Mouse (Mus musculus) limb, embryonic 10.5 days (tissue): Measurements from ENCODE around the gene Mapk9. TPM values are rescaled to one million over a fixed set of nuclear protein-coding genes. Genes with fewer than 3 reads are reported as not detected.

ENCODE experiments used
- DNase-seq: peaks from one replicate; pipeline ENCODE4 v3.0.0-alpha.2; 2017; ENCODE audit warnings: low spot score
- H3K27ac ChIP-seq: fragments of 300-500 bp; sonication (generic); 2 replicates; pipeline ENCODE4 v1.5.1; 2016; ENCODE audit warnings: mild to moderate bottlenecking
- H3K27me3 ChIP-seq: fragments of 300-500 bp; sonication (generic); 2 replicates; pipeline ENCODE4 v1.6.1; 2016; ENCODE audit warnings: low read depth, mild to moderate bottlenecking; ENCODE audit not compliant: poor library complexity, severe bottlenecking
- H3K36me3 ChIP-seq: fragments of 300-500 bp; sonication (generic); 2 replicates; pipeline ENCODE4 v1.6.1; 2016; ENCODE audit warnings: mild to moderate bottlenecking, moderate library complexity
- H3K4me1 ChIP-seq: fragments of 300-500 bp; sonication (generic); 2 replicates; pipeline ENCODE4 v1.6.1; 2016
- H3K4me3 ChIP-seq: fragments of 300-500 bp; sonication (generic); 2 replicates; pipeline ENCODE4 v1.5.1; 2016; ENCODE audit warnings: mild to moderate bottlenecking, moderate library complexity
- H3K9me3 ChIP-seq: fragments of 300-500 bp; sonication (generic); replicated peaks from 2 replicates; pipeline ENCODE4 v1.6.1; 2016; ENCODE audit warnings: mild to moderate bottlenecking
- WGBS: fragments of 180-500 bp; shearing (Covaris S2); methylation state at CpG from one replicate; pipeline ENCODE4 v1.1.7; 2016; 5-methylcytosine and 5-hydroxymethylcytosine counted together
- polyA plus RNA-seq: library from polyadenylated mRNA; unstranded; fragments of >200 nt; fragmentation: Nextera tagmentation; extraction: Ambion mirVana; gene quantifications from 2 replicates; pipeline ENCODE4 v1.2.1, GENCODE M21; 2016

The Mapk9 gene
- polyA plus RNA-seq, 1 experiment from 2014 or later = 31.1 TPM

- Histone ChIP-seq H3K4me1 (peaks cover 30% of the 10 kb centered on the region), H3K9me3 (no peaks in the 10 kb centered on the region), H3K36me3 (peaks cover 4% of the 10 kb centered on the region), H3K4me3 (no peak overlapping the region), H3K27ac (no peak overlapping the region), H3K27me3 (no peaks in the 10 kb centered on the region)
- DNase-seq = peak; percentile 67
- 53% methylated on average over 3 of the region's 3 CpGs for WGBS
Observed at GRCm38 (mm10) chr11:49844969-49845368, 1.6 kb upstream of the Mapk9 start.

GRCm38 (mm10) chr11:49845958-49846357, 593 bp upstream of the Mapk9 start:
- Histone ChIP-seq H3K4me3 (peak overlapping the region; percentile 90), H3K27ac (peak overlapping the region; percentile 93), H3K9me3 (no peaks in the 10 kb centered on the region), H3K4me1 (peaks cover 30% of the 10 kb centered on the region), H3K27me3 (no peaks in the 10 kb centered on the region), H3K36me3 (peaks cover 12% of the 10 kb centered on the region)
- DNase-seq = no peak
- 43% methylated on average over 11 of the region's 11 CpGs for whole genome bisulfite sequencing

GRCm38 (mm10) chr11:49847071-49847810, 690 bp downstream of the Mapk9 start:
- no peaks in the 10 kb centered on the region for H3K9me3 ChIP-seq
- H3K27me3 ChIP-seq = no peaks in the 10 kb centered on the region
- 10% methylated on average over 29 of the region's 29 CpGs for WGBS
- H3K4me3 ChIP-seq = peak overlapping the region; percentile 90
- peaks cover 13% of the 10 kb centered on the region for H3K36me3 ChIP-seq
- peak overlapping the region; percentile 93 for H3K27ac ChIP-seq
- DNase-seq = no peak
- peaks cover 25% of the 10 kb centered on the region for H3K4me1 ChIP-seq

GRCm38 (mm10) chr11:49847811-49848078, 1.2 kb downstream of the Mapk9 start:
- peaks cover 25% of the 10 kb centered on the region for H3K4me1 ChIP-seq
- WGBS = 79% methylated on average over 2 of the region's 2 CpGs
- peaks cover 13% of the 10 kb centered on the region for H3K36me3 ChIP-seq
- no peak overlapping the region for H3K27ac ChIP-seq
- H3K4me3 ChIP-seq = peak overlapping the region; percentile 90
- no peaks in the 10 kb centered on the region for H3K9me3 ChIP-seq
- no peaks in the 10 kb centered on the region for H3K27me3 ChIP-seq
- no peak for DNase-seq

- no peak for DNase-seq
- Histone ChIP-seq H3K27ac (no peak overlapping the region), H3K27me3 (no peaks in the 10 kb centered on the region), H3K36me3 (peaks cover 13% of the 10 kb centered on the region), H3K9me3 (no peaks in the 10 kb centered on the region), H3K4me3 (no peak overlapping the region), H3K4me1 (peaks cover 25% of the 10 kb centered on the region)
- WGBS = 91% methylated on average over 4 of the region's 4 CpGs
Observed at GRCm38 (mm10) chr11:49848080-49848815, 1.7 kb downstream of the Mapk9 start.

- H3K27ac ChIP-seq = no peak overlapping the region
- no peak overlapping the region for H3K4me3 ChIP-seq
- no peak for DNase-seq
- peaks cover 25% of the 10 kb centered on the region for H3K4me1 ChIP-seq
- peaks cover 25% of the 10 kb centered on the region for H3K36me3 ChIP-seq
- 95% methylated on average over 7 of the region's 7 CpGs for WGBS
- H3K27me3 ChIP-seq = no peaks in the 10 kb centered on the region
- no peaks in the 10 kb centered on the region for H3K9me3 ChIP-seq
Observed at GRCm38 (mm10) chr11:49850331-49850730, 3.8 kb downstream of the Mapk9 start.

- H3K4me1 ChIP-seq = no peaks in the 10 kb centered on the region
- peak; percentile 6 for DNase-seq
- no peaks in the 10 kb centered on the region for H3K9me3 ChIP-seq
- no peak overlapping the region for H3K4me3 ChIP-seq
- no peaks in the 10 kb centered on the region for H3K27me3 ChIP-seq
- H3K36me3 ChIP-seq = peaks cover 32% of the 10 kb centered on the region
- WGBS = 88% methylated on average over 5 of the region's 5 CpGs
- no peak overlapping the region for H3K27ac ChIP-seq
Observed at GRCm38 (mm10) chr11:49855144-49855543, 8.6 kb downstream of the Mapk9 start.

GRCm38 (mm10) chr11:49861139-49861538, 14.6 kb downstream of the Mapk9 start:
- DNase-seq = peak; percentile 10
- Histone ChIP-seq H3K9me3 (no peaks in the 10 kb centered on the region), H3K27me3 (no peaks in the 10 kb centered on the region), H3K36me3 (peaks cover 24% of the 10 kb centered on the region), H3K4me1 (no peaks in the 10 kb centered on the region), H3K27ac (no peak overlapping the region), H3K4me3 (no peak overlapping the region)
- 90% methylated on average over 4 of the region's 4 CpGs for WGBS

- Histone ChIP-seq H3K36me3 (peaks cover 27% of the 10 kb centered on the region), H3K4me1 (no peaks in the 10 kb centered on the region)
- no peak for DNase-seq
Observed at GRCm38 (mm10) chr11:49863926-49864325, 17.4 kb downstream of the Mapk9 start.

GRCm38 (mm10) chr11:49867320-49867719, 20.8 kb downstream of the Mapk9 start:
- Histone ChIP-seq H3K4me3 (no peak overlapping the region), H3K9me3 (no peaks in the 10 kb centered on the region), H3K36me3 (peaks cover 43% of the 10 kb centered on the region), H3K27ac (no peak overlapping the region), H3K27me3 (no peaks in the 10 kb centered on the region), H3K4me1 (no peaks in the 10 kb centered on the region)
- 87% methylated on average over 5 of the region's 5 CpGs for WGBS
- no peak for DNase-seq

More at GRCm38 (mm10) chr11:49863926-49864325, 17.4 kb downstream of the Mapk9 start:
- Histone ChIP-seq H3K4me3 (no peak overlapping the region), H3K27me3 (no peaks in the 10 kb centered on the region), H3K9me3 (no peaks in the 10 kb centered on the region), H3K27ac (no peak overlapping the region)

- Histone ChIP-seq H3K36me3 (peaks cover 50% of the 10 kb centered on the region), H3K27me3 (no peaks in the 10 kb centered on the region), H3K4me1 (no peaks in the 10 kb centered on the region), H3K9me3 (no peaks in the 10 kb centered on the region), H3K27ac (no peak overlapping the region), H3K4me3 (no peak overlapping the region)
- DNase-seq = peak; percentile 47
Observed at GRCm38 (mm10) chr11:49869762-49870161, 23.2 kb downstream of the Mapk9 start.

GRCm38 (mm10) chr11:49871914-49872313, 25.4 kb downstream of the Mapk9 start:
- no peak overlapping the region for H3K4me3 ChIP-seq
- peaks cover 46% of the 10 kb centered on the region for H3K36me3 ChIP-seq
- no peaks in the 10 kb centered on the region for H3K4me1 ChIP-seq
- no peaks in the 10 kb centered on the region for H3K9me3 ChIP-seq
- 61% methylated on average over 6 of the region's 6 CpGs for WGBS
- H3K27me3 ChIP-seq = no peaks in the 10 kb centered on the region
- no peak overlapping the region for H3K27ac ChIP-seq
- peak; percentile 62 for DNase-seq

GRCm38 (mm10) chr11:49872779-49873178, 26.2 kb downstream of the Mapk9 start:
- Histone ChIP-seq H3K4me1 (no peaks in the 10 kb centered on the region), H3K4me3 (no peak overlapping the region), H3K27ac (no peak overlapping the region), H3K27me3 (no peaks in the 10 kb centered on the region), H3K9me3 (no peaks in the 10 kb centered on the region), H3K36me3 (peaks cover 43% of the 10 kb centered on the region)
- 96% methylated on average over 6 of the region's 6 CpGs for WGBS
- no peak for DNase-seq
